Mouse (Mus musculus) brain, embryonic 18.5 days (tissue): Measurements from ENCODE around the gene Mvb12b.

Experiments
- DNase-seq: peaks from one replicate; pipeline ENCODE4 v3.0.0-alpha.2; 2012; ENCODE audit warnings: low read depth, low spot score

The Mvb12b gene

DNA sequence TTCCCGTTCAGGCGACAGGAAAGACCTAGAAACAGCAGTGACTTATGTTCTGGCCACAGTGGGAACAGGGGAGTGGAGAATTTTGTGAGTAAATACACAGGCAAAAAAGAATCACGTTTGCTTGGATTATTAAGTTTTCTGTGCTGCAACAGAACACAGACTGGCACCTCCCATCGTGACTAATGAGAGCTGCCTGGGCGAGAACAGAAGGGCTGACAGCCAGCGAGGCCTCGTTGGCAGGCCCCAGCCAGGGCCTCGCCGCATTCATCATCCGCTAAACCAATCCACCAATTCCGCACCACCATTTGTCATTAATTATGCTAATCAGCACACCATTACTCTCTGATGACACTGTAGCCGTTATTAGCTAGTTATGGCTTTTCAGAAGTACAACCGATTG, 102.2 kb downstream of the Mvb12b start:
- no peak for DNase-seq

DNA sequence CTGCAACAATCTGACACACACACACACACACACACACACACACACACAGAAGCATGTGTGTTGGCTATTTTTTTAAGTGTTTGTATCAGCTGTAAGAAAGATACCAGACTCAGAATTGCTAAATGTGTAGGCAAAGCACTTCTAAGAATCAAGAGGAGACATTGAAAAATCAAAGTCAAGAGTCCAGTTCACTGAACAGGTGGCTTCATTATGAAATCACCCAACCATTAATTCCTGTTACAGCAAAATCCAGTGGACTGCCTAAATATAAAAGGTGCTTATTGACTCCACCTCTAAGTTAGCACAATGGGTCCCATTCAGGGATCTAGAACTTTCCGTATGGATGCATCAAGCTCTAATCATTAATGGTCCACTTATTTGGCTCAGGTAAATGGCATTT, 103.0 kb downstream of the Mvb12b start:
- no peak for DNase-seq

DNA sequence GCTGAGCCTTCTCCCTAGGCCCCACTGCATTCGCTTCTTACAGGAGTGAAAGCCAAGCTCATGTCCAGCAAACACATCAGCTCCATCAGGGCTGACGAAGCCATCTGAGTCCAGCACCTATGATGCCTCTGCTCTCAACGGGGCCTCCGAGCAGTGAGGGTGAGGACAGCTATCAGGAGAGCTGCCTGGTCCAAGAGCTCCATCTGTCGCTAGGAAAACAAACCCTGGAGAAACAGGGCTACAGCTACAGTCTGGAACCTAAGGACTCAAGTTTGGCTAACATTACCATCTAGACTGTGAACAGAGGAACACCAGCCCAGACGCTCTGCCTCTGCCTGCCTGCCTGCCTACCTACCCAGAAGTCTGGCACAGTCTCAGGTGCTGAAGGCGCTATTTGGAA, 104.3 kb downstream of the Mvb12b start:
- no peak for DNase-seq

DNA sequence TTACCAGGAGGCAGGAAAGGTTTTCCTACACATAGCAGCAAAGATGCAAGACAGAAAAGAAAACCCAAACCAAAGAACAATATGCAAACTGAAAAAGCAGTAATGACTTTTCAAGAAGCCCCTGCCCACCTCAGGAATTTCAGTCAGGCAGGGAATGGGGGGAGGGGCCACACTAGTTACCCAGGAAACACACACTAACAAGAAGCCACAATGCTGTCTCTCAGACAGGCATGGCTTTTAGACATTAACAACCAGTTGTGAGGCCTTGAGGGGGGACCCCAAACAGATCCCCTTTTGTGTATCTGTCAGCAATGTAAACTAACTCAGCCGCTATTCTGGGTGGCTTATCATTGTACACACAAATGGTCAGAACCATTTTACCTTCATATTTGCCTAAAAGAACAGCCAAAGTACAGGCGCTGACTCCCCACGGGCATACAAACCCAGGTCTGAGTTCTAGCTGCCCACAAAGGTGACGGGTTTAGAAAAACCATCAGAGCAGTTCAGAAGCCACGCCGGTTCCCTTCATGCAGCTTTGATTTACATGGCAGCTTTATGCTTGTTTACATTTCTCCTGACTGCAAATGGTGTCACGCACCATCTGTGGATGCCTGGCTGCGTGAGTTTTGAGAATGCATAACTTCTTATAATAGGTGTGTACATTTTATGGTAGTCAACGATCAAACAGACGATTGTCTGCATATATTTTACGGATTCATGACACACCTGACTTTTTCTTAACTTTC, 105.9 kb downstream of the Mvb12b start:
- no peak for DNase-seq

DNA sequence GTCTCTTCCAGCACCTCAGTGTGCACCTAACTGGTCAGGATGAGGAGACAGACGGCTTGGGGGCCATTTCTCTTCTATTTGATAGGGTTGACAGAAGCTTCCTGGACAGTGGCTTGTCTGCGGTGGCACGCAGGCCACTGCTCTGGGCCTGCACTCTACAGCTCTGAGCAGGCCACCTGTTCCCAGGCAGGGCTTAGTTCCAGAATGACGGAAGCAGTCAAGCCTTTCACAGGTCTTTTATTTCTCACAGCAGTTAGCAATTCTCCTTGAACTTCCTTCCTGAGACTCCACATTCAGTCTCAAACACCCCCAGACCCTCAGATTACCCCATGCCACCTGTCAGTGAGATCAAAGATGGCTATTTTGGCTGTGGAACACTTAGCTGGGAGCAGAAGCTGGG, 109.3 kb downstream of the Mvb12b start:
- DNase-seq: no peak

DNA sequence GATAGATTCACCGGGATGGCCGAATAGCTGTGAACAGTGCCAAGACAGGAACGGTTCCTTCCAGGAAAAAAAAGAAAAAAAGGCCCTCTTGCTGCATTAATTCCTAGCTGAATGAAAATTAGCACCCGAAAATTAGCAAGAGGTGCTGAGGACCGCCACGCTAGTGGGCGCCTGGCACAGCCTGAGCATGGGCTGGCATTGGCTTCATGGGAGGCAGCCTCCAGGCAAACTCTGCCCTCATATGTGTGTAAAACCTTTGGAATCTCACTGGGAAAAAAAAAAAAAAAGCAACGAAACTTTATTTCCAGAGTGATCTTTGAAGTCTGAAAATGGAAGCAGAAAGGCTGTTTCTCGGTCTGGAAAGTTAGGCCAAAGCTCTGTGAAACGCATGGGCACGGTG, 110.7 kb downstream of the Mvb12b start:
- DNase-seq: no peak

DNA sequence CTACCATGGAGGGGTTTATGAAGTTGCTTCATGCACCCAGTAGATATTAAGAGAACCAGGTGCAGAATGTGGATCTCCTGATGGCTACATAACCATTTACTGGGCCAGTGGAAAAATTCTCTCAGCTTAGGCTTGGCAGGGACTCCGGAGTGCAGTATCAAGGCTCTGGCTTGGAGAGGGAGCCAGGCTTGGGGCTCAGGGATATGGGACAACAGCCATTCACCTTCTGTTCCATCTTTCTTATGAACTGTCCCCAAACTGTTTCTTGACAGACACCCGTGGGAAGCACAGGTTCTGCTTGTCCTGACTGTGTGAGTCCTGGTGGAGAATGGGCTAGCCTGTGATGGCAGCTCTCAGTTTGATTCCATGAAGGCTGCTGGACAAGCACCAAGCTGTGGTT, 112.9 kb downstream of the Mvb12b start:
- no peak for DNase-seq

DNA sequence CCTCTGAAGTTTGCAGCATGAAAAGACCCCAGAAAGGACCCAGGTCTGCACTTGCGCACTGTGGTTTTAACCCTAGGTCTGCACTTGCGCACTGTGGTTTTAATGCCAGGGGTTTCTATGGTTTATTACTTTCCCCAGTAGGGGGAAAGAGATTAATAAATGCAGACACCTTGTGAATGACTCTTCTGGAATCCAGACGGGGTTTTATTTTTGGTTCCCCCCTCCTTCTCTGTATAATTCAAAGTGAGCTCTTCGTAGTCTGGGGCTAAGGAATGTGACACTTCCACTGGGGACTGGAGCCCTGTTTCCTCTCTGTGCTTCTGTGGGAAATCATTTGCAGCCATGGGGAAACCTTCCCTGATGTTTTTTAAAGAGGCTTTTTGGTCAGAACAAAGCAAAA, 113.6 kb downstream of the Mvb12b start:
- no peak for DNase-seq

DNA sequence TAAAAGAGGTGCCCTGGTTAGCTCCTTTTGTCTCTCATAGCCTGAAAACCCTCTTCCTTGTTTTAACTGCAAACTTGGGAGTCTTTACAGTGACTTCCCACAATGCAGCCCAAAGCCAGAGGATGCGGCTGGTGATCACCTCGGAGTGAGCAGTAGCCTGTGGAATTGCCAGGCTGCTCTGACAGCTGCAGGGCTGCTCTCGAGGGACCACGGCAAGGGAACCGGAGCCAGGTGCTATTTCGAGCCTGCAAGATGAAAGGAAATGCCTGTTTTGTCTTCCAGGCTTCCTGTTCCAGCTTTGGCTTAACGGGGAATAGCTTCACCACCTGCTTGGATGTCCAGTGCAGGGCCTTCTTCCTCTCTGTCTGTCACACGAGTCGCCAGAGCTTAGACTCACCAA, 115.3 kb downstream of the Mvb12b start:
- DNase-seq: no peak

DNA sequence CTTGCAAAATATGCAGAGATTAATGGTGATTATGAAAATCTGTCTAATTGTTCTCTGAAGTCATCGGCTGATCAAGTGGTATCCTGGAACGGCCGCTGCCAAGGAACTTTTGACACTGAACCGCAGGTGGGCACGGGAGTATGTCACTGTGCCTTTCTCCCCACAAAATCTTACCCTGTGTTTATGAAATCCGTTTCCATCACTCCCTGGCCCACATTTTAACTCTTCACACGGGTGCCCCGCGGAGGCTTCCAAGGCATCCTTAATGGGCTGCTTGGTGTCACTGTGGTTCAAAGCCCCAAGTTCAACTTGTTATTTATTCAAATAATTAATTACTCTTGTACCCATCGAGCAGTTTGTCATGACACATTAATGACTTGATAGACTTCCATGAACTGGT, 116.4 kb downstream of the Mvb12b start:
- no peak for DNase-seq

DNA sequence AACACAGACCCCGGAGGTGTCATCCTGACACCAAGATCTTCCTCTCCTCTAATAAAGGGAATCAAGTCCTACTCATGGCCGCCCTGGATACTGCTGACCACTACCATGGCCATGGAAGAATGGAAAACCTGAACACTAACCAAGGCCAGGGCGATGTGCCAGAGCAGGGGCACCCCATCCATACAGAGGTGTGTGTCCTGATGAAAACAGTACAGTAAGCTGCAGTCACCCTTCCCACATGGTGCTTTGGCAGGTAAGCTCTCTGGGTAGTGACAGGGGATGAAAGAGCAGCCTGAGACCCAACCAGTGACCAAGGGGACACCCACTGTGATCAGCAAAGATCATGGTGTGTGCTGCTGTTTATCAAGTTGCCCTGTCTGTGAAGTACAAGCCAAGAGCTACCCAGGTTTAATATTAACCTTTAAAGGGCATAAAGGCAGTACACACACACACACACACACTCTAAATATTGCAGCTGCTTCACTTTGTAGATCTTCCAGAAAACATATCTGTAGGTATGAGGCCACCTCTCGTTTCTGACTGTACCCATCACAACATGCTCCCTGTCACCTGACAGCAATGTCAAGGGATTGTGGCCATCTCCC, 117.1 kb downstream of the Mvb12b start:
- DNase-seq: no peak

DNA sequence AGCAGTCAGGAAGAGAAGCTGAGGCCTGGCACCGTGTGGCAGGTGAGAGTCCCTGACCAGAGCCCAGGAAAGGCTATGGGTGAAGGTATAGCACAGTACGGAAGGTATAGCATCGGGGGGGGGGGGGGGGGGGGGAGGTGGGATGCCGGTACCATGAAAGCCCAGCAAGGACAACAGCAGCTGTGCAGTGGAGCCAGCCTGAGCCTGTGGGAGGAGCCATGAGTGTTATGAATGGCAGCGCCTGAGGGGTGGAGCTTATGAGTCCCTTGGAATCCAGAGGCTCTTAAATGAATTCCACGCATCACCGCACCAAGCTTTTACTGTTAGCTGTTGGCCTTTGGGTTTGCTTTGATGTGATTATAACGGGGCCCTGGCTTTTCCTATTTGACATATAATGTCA, 123.3 kb downstream of the Mvb12b start:
- no peak for DNase-seq

DNA sequence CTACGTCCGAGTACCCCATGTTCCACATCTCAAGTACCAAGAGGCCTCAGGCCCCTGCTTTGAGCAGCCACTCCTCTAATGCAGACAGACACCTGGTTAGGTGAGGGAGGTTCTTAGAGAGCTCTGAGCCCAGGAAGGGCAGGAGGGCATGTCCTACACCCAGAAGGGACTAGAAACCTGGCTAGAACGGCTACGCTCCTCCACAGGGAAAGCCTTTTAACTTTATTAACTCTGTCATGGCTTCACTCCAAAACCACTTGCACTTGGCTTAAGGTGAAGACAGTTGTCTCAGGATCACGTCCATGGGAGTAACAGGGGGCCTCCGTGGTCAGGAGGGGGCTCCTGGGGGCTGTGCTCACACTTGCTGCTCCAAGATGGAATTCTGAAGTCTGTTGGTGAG, 125.5 kb downstream of the Mvb12b start:
- DNase-seq: no peak

DNA sequence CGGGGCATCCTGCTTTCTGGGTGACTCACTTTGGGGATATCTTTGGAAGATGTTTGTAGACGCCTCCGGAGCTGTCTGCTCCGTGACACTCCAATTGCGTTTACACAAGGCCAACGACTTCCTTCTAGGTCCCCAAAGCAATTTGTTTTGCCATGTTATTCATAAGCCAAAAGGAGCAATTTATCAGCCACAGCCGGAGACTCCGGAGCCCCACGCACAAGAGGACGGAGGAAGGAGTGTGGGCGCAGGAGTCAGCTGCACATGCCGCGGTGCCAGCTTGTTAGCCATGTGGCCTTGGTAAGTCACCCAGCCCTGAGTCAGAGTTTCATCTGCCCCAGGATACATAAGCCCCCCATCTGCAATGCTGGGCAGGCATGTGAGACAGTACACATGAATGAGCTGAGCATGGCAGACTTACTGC, 127.2 kb downstream of the Mvb12b start:
- no peak for DNase-seq

DNA sequence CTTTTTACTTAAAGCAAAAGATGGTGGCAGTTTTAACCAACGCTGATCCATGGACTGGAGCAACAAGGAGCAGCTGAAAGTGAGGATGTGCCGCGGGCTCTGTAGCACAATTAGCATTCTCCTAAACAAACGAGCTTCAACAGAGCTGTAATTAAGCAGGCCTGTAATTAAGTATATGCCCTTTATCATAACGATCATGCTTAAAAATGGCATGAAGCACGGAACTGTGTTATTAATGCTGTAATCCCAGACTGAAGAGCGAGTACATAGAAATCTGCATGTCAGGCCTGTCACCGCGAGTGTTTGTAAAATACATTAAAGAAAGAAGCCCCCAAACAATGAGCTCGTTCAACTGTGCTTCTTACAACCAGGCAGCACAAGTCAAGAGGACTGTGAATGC, 128.3 kb downstream of the Mvb12b start:
- DNase-seq: no peak

DNA sequence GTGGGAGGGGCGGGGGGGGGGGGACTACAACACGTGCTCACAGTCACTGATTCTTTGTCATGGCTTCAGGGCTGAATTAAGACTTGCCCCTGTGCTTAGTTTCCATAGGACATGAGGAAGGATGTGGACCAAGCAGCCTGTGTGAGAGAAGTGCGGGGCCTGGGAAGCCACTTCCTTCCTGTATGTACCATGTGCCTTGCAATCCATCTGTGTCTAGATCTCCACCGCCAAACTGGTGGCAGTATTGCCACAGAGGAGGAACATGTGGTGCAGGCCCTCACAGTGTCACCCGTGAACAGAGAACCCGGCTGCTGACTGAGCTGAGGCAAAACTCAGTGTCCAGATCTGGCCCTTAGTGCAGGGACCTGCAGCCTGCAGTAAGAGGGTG, 132.1 kb downstream of the Mvb12b start:
- no peak for DNase-seq

DNA sequence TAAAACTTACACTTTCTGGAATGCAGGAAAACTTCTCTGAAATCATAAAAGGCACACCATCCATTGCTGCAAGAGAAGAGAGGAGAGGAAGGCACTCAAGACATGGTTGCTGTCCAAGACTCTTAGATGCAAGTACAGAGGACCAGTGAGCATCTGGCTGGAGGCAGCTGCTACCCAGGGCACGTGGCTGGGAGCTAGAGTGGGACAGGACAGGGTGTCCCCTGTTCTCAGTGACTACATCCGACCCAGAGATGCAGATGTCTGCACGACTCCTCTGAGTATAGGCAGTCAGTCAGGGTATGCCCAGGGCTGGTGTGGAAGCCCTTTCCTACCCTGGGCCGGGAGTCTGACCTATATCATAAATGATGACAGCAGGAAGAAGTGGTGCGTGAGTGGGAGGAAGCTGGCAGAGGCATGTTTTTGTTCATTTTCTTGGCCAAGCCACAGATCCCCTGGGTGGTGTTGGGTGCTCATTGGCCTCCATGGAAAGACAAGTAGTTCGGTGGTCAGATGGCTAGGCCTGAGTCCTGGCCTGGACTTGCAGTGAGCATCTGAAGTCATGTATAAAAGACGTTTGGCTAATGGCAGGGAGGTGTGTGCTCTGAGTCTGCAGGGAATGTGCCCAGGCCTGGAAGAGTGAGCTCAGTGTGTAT, 132.6 kb downstream of the Mvb12b start:
- DNase-seq: no peak

DNA sequence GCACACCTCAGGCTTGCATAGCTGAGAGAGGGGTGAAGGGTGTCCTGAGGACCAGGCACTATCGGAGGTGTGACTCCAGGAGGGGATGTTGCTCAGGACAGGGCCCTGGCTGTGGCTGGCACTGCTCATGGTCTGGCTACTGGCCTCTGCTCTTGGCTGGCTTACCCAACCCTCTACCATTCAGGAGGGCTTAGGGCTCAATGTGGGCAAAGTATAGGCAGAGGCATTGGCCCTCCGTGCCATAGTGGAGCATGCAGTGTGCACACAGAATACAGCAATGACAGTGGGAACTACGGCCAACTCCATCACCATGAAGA, 133.5 kb downstream of the Mvb12b start:
- no peak for DNase-seq

DNA sequence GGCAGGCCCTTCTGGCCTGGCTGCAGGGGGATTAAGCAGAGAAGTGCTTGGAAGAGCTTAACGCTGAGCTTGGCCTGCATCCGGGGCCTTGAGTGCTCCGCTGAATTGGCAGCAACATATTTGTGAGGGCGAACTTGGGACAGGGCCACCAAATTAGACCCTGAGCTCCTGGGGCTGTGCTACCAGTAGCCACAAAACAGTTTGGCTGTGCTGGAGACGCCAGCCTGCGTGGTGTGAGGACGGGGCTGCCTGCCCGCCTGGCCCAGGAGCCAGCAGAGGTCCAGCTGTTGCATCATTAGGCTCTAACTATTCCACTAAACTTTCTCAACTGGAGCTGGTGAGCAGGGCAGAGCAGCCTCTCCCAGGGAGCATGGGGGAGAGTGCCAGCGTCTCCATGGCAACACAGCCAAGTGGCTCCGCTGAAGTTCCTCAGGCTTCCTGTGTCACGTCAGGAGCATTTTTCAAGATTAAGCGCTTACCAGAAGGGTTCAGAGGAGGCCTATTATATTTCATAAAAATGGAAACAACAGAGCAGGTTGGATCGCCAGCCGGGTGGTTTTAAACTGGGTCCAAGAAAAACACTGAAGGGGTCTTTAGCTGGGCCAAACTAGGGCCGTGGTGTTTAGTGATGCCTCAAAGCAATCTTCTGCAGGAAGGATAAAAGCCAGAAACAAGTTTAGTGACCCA, 134.0 kb downstream of the Mvb12b start:
- DNase-seq: peak; percentile 66

DNA sequence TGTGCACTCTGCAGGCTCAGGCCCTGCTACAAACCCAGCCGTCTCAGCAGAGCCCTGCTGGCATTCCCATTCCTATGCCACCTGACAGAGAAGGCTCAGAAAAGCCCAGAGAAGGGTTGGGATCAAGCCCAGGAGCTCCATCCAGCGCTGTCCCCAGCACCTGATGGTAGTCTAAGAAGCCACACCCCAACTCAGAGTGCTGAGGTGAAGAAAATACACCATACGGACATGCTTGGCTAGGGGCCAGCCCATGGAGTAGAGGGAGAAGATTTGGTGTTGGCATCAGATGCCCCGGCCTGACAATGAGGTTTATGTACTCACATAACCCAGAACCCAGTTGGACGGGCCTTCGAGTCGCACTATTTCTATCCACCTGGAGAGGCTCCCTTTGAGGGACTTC, 137.1 kb downstream of the Mvb12b start:
- DNase-seq: no peak

DNA sequence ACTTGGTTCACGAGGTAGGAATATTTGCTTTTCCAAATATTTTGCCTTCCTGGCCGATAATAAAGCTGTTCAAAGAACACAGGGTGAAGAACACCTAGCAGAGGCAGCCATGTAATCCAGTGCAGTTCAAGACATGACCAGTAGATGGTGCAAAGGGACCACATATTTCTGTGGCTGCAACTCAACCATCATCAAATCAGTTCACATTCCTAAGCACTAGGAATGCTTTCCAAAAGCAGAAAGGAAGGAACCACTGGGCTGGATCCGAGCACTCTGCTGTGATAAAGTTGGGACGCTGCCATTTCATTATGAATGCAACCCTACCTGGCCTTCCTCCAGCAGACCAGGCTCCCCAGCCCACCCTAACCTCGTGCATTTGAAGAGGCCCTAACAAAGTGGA, 141.3 kb downstream of the Mvb12b start:
- peak; percentile 71 for DNase-seq

DNA sequence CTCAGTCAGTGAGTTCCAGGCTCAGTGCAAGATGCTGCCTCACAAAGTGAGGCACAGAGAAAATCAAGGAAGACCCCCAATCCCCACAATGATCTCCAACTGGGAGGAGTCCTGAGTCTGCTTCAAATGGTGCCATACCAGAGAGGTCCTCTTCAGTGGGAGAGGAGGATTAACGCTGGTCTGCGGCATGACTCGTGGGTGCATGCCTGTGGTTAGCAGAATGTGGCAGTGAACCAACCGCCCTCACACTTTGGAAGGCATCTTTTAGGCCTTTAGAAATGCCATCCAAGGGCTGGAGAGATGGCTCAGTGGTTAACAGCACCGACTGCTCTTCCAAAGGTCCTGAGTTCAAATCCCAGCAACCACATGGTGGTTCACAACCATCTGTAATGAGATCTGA, 142.0 kb downstream of the Mvb12b start:
- no peak for DNase-seq

DNA sequence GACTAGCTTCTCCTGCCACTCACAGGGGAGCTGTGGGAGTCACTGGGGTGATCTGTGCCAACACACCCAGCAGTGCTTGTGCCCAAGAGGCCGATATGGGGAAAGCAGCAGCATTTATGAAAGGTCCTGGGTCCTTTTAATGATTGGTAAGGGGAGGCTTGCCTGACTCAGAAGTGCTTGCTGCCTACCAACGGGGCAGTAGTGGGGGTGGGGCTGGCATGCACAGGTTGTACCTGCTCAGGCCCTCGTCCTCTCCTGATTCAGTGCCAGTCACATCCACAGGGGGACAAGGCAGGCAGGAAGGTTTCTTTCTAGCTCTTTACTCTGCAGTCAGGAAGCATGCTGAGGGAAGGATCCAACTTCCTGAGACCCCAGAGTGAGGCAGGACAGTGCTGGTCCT, 150.6 kb downstream of the Mvb12b start:
- no peak for DNase-seq
